Mouse (Mus musculus) retina, adult 2 months (tissue): ENCODE data around the gene Ptms.
"Not testable (repeated sequence)": the region's sequence is repeated elsewhere in the genome, so short reads cannot be mapped to it uniquely, and the experiment has no call there.

Source experiments
- DNase-seq: peaks from one replicate; pipeline ENCODE4 v3.0.0-alpha.2; 2012; ENCODE audit warnings: low read depth, low spot score

The Ptms gene

DNA sequence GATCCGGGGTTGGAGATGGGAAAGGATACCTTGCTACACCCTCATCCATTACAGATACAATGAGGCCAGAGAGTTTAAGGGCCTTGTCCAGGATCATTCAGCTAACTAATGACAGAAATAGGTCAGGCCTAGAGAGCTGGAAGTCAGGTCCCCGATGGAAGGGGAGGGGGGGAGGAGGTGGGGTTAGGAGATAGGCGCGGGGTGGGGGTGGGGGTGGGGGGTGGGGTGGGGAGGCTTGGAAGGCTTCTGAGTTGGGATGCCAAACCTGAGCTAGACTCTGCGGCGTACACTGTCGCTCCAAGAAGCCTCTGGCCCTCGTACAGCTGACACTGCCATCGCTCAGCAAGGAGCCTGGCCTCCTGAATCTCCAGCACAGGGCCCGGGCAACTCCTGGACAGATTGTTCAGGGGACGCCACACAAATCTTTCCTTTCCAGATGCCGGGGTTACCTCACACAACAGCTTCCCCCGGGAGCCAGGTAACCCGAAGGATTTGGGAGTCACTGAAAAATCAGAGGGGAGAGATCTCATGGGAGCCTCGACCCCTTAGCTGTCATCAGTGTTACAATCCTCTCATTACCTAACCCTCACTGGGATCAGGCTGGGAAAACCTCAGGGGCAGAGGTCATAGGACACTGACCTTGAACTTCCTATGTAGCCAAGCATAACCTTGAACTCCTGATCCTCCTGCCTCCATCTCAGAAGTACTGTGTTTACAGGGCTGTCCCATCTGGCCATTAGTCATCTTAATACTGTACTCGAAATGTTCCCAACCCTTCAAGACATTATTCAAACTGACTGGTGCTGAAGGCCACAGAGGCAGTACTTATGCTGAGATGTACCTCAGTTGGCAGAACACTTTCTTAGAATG is 14.7 kb downstream of the Ptms start:
- no peak for DNase-seq

DNA sequence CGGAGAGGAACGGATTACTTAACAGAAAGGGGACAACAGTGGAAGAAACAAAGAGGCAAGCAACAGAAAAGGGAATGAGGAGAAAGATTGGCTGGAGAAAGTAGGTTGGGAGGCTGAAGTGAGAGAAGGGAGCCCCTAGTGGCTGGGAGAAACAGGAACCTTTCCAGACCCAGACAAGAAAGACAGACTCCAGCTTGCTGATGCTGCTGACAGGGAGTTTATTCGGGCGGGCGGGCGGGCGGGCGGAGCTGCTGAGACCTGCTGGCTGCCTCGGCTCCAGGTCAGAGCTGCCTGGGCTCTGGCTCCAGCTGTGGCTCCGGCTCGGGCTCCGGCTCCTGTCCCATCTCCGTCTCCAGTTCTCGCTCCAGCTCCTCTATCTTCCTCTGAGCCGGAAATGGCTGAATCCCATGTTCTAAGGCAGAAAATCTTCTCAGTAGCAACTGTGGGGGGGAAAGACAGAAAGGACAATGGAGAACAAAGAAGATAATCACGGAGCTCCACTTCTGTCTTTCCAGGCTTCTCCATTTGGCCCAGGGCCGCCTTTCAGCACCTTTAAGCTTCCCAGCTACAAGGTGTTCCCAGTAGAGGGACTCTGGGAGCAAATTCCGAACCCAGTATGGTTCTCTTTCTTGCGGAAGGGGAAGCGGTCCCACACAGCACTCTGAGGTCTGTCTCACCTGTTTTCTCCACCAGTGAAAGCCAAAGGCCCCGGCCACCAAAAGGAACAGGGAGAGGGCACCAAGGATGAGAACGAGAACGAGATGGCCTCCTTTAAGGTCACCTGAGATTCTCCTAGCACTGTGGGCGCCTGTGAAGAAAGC is 15.5 kb downstream of the Ptms start:
- DNase-seq: peak; percentile 74

GRCm38 (mm10) chr6:124903580-124904151 is 16.2 kb downstream of the Ptms start:
- DNase-seq: peak; percentile 95

DNA sequence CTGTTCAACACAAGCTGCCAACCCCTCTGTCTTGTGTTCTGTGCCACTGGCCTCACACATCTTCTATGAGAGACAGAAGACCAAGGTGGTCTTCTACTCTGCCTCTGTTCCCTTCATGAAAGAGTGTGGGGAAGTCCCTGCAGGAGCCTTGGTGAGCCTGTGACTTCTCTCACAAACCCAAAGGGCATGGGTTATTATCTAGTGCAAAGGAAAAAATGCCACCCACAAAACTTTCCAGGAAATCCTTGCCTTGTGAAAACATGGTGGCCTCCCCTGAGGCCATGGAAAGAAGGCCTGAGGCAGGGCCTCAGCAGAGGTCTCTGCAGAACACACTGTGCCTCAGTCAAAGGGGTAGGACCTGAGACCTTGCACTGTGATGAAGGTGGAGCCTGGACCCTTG is 18.1 kb downstream of the Ptms start:
- DNase-seq: no peak

DNA sequence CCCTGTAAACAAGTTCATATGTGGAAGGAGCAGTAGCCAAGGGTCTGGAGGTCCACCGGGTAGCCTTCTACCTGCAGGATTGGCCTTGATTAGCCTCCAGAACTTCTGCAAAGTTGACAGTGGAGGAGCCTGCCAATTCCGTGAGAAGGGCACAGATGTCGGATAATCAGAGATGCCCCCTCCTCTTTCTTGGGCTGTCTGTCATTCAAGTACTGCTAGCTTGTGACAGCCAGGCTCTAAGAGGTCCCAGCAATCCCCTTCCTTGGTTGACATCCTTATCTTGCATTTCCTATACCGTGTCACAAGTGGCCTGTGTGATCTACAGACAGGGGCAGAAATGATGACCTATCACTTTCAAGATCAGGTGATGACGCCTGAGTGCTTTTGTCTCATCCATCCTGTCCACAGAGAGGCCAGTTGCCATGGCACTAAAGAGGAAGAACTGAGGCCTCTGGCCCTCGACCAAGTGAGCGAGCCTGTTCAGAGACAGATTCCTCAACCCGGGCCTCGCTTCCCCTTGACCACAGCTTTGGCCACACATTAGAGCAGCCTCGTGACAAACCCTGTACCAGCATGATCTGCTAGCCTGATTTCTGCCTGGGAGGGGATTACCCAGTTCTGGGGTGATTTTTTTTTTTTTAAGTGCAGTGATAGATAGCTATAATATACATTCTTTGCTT is 19.0 kb downstream of the Ptms start:
- DNase-seq: no peak

DNA sequence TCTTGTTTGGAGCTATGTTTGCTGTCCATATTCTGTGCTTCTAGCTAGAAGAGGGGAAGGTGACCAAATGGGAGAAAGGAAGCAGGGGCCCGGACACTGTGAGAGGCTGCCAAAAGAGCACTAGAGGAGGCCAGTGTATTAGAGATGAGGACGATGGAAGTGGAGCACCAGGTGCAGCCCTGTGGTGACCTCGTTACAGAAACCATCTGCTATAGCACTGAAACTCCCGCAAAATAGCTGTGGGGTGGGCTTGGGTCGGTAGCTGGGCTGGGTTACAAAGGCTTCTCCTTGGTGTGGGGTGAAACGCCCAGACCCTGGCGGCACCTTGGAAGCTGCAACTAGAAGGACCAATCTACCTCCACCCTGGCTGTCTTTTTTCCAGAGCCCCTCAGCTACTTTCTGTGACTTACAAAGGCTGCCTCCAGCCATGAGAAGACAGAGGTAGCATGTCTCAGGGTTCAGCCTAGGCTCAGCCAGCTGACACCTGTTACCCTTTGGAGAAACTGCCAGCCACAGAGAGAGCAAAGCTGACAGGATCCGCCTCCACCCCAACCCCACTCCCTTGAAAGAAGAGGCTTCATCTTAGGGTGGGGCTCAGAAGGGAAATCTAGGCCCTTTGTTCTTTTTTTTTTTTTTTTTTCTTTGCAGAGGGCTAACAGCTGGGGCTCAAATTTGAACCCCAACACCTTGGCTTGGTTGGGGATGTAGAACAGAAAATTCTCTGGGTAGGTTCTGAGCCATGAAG is 19.7 kb downstream of the Ptms start:
- DNase-seq: no peak

GRCm38 (mm10) chr6:124898359-124898758 is 21.5 kb downstream of the Ptms start:
- no peak for DNase-seq

- not testable (repeated sequence) for DNase-seq
Measured at GRCm38 (mm10) chr6:124894113-124894512, 25.8 kb downstream of the Ptms start.

- DNase-seq: no peak
Measured at GRCm38 (mm10) chr6:124890997-124891396, 28.9 kb downstream of the Ptms start.

- no peak for DNase-seq
Measured at GRCm38 (mm10) chr6:124888555-124889125, 31.3 kb downstream of the Ptms start.

DNA sequence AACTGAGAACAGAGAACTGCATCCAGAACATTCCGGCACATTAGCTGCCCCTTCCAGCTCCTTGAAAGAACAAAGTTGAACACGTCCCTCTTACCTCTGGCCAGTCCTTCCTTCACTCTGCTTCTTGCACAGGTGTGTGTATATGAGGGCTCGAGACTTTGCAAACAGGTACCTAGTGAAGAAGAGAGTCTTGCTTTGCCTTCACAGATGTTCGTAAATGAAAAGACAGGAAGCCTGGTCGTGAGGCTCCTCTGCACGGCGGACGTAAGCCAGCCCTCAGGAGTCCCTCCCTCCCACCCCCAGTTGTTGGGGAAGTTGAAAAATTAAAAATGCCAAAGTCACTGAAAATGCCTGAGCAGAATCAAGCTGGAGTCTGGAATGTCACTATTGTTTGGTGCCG is 31.9 kb downstream of the Ptms start, which contains the start of gene Cd4:
TSS of gene Cd4 (minus strand) at position 236 of the 400 bp plus-strand sequence.
- no peak for DNase-seq

- DNase-seq: no peak
Measured at GRCm38 (mm10) chr6:124885956-124886381, 33.9 kb downstream of the Ptms start.

DNA sequence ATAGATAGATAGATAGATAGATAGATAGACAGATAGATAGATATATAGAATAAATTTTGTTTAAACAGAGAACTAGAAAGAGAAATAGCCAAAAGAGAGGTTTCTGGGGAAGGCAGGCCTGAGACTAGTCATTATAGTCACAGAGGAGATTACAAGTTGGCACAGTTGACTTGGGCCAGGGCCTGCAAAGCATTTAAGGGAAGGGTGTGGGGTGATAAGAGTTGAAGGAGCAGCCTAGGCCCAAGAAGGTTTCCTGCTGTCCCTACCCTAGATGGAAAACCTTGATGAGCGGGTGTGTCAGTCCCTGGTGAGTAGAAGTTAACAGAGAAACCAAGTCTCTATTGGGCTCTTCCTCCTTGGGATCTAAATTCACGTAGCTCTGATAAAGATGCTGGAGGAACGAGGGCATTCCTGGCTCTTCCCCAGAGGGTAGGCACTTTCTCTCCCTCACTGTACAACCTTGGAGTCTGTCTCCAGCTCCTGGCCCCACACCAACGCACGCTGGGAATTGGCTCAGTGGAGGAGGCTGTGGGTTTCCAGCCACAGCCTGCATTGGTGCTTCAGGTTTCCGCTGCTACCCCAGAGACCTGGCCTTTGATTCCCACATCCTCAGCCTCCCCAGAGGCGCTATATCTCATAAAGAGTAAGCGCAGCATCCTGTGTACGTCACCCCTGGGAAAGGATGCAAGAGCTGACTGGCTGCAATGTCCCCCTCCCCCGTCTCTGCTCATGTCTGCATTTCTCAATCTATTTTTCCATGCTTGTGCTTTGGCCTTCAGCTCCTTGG is 35.0 kb downstream of the Ptms start:
- DNase-seq: no peak

DNA sequence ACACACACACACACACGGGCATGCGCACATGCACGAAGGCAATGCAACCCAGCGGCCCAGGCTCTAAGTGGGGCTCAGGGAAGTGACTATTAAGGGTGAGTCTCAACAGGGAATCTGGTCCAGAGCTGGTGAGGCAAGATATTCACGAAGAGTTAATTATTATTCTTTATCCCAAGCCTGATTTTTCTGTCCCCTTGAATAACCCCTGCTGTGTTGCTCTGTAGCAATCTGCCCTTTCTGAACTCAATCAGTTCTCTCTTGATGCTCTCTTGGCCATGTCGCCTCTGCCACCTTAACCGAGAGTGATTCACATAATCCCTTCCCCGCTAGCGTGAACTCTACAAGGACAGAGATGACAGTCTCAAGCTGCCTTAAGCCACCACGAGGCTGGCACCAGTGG is 36.6 kb downstream of the Ptms start:
- DNase-seq: peak; percentile 50

DNA sequence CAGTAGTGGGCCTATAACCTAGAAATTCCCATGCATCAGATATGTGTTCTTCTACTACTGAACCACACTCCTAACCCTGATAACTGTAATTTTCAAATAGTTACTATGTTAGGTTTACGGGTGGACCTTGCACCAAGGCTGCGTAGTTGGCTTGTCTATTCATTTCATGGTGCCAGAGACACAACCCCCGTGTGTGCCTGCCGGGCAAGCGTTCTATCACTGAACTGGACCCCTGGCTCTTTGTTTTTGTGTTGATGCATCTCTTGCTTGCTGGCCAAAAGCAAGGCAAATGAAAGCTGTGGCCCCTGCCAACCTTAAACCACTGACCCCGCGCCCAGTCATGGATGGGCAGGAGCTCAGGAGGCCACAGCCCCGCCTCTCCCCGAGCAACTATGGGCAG is 38.1 kb downstream of the Ptms start:
- no peak for DNase-seq

- no peak for DNase-seq
Measured at GRCm38 (mm10) chr6:124879390-124879789, 40.5 kb downstream of the Ptms start.

- DNase-seq: no peak
Measured at GRCm38 (mm10) chr6:124874348-124874747, 45.6 kb downstream of the Ptms start.

GRCm38 (mm10) chr6:124866560-124866959 is 53.3 kb downstream of the Ptms start:
- DNase-seq: no peak

DNA sequence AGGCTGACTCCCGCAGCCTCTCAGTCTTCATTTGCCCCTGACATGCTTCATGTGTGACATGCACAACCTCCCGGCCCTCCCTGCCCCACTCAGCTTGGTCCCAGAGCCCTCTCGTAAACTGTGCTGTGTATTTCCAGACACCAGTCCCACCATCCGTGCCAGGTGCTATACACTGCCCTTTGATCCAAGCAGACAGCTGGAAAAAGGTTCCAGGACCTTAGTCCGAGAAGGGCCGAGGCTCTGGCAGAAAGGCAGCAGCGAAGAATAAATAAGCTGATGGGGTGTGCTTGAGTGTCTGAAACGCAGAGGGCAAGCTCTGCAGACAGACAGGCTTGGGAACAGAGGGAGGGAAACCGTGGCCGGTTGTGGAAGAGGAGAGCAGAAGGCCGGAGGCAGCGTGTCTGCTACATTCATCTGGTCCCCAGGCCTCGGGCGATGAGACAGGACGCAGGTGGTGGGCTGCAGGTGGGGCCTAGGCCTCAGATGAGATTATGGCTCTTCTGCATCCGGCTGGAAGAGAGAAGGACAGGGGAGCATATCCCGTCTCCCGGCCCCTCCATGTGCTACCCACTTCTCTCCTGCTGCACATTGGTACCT is 54.0 kb downstream of the Ptms start:
- no peak for DNase-seq
